In the genomic region with DNA sequence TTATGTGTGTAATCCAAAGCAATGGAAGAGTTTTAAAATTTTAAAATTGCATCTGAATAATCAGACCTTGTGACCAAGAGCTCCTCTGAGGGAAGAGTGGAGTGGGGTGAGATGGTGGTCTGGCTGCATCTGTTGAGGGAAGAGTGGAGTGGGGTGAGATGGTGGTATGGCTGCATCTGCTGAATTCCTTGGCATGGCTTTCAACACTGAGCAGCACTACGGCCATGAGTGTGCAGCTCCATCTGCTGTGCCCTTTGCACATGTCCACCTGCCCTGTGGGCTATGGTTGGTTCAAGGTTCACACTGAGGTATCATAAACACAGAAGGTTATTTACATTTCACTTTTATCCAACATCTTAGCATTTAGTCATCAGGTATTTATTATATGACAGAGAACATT, we compare ENCODE assay signal across 14 mouse cellular contexts. TPM values are rescaled to one million over a fixed set of nuclear protein-coding genes. Genes with fewer than 3 reads are reported as not detected.
"Had no signal": no experiment of that assay in that cellular context is flagged by ENCODE, and none has a peak within 500 bp of the region (broad histone marks: within the 10 kb centered on the region; RNA-seq: fewer than 3 reads in every experiment).

No protein-coding gene starts in this region.

- H3K27me3 ChIP-seq: neural tube, embryonic 12.5 days had no signal

- H3K27ac ChIP-seq: neural tube, embryonic 12.5 days had no signal

- H3K4me3 ChIP-seq: layer of hippocampus, adult 2 months; neural tube, embryonic 12.5 days had no signal

- H3K36me3 ChIP-seq: neural tube, embryonic 12.5 days had no signal

- H3K4me1 ChIP-seq: neural tube, embryonic 12.5 days had no signal

- H3K9ac ChIP-seq: neural tube, embryonic 12.5 days had no signal

- H3K4me2 ChIP-seq: neural tube, embryonic 12.5 days had no signal

- H3K9me3 ChIP-seq: neural tube, embryonic 12.5 days had no signal

RNA-seq across cellular contexts. Expression of a gene that starts 47.4 kb away (rescaled TPM):
- total RNA-seq: layer of hippocampus, adult 2 months; layer of hippocampus, postnatal 14 days; left cerebral cortex, adult 18-20 months; left cerebral cortex, postnatal 10 days; left cerebral cortex, postnatal 4 days; monocyte, adult 5-6 weeks; neutrophil, adult 5-6 weeks had no signal
- polyA plus RNA-seq: kidney, embryonic 14.5 days; limb, embryonic 14.5 days; lung, embryonic 16.5 days; midbrain, embryonic 14.5 days; neural tube, embryonic 12.5 days; stomach, embryonic 14.5 days; thymus, postnatal 0 days had no signal

RNA-seq across cellular contexts. Expression of a gene that starts 52.1 kb away (rescaled TPM):
- total RNA-seq: monocyte, adult 5-6 weeks; neutrophil, adult 5-6 weeks had no signal
